Mouse (Mus musculus): Measurements from ENCODE around the gene Cd3eap. TPM values are rescaled to one million over a fixed set of nuclear protein-coding genes. Genes with fewer than 3 reads are reported as not detected.

Gene Cd3eap
- 10 to 100 TPM; 13.1 to 14.6 TPM for total RNA-seq (2023)

DNA sequence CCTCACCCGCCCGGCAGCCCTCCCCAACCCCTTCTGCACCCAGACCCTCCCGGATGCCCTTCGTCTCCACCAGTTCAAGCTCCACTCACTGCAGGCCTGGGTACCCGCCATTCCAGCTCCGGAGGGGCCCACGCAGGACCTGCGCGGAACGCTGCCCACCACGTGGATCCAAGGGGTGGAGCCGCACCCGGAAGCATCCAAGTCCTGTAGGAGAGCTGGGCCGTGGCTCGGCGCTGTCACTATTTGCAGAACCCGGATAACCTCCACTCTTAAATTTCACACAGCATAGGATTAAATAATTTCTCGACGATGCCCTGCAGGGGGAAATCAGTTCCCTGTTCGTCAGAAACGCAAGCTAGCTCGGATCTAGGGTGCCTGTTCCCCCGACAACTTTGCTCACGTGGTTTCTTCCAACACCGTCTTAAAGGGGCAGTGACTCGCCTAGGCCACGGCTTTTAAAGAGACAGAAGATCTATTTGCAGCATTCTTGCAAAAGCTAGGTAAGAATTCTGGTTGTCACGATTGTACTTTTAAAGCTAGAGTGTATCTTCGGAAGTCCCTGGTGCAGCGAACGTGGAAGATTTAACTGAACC is at the start of gene Cd3eap, which contains the start of gene Ppp1r13l:
Gene Cd3eap (minus strand): TSS at position 185 of the 593 bp plus-strand sequence.
Gene Ppp1r13l (plus strand): TSS at position 451 of the 593 bp plus-strand sequence.

DNA sequence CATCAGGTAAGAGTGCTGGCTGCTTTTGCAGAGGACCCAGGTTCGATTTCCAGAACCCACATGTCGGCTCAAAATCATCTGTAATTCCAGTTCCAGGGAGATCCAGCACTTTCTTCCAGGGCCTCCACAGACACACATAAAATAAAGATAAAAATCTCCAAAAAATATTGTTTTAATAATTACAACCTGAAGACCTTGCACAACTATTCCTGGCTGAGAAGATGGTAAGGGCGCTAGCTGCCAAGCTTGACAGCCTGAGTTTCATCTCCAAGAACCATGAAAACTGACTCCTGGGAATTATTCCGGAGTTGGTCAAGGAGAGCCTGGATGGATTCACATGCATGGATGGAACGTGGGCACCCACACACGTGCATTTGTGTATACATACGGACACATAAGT is 45.2 kb upstream of the Cd3eap start, which contains the start of gene Ckm:
Gene Ckm (plus strand): TSS at position 301 of the 400 bp plus-strand sequence.

DNA sequence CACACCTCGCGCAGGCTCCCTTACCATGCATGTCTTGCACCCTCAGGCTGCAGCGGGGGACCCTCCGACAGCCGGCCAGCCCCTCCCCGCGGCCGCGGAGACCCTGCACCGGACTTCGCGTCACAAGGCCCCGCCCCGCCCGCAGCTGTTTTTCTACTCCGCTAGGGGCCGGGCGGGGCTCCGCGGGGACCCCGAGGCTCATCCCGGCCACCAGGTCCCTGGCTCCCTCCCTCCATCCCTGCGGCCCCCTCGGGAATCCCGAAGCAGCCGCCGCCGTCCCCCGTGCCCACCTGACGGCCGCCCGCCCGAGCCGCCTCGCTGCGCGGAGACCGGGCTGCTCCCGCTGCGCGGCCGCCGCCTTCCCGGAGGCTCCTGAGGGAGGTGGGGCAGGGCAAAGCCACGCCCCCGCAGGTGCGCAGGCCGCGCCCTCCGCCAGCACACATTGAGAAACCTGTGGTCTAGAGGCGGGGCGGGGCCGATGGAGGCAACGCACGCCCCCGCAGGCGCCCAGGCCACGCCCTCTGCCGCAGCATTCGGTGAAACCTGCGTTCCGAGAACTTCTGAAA is 44.5 kb upstream of the Cd3eap start, which contains the start of gene Klc3:
Gene Klc3 (minus strand): TSS at position 374 of the 566 bp plus-strand sequence.

DNA sequence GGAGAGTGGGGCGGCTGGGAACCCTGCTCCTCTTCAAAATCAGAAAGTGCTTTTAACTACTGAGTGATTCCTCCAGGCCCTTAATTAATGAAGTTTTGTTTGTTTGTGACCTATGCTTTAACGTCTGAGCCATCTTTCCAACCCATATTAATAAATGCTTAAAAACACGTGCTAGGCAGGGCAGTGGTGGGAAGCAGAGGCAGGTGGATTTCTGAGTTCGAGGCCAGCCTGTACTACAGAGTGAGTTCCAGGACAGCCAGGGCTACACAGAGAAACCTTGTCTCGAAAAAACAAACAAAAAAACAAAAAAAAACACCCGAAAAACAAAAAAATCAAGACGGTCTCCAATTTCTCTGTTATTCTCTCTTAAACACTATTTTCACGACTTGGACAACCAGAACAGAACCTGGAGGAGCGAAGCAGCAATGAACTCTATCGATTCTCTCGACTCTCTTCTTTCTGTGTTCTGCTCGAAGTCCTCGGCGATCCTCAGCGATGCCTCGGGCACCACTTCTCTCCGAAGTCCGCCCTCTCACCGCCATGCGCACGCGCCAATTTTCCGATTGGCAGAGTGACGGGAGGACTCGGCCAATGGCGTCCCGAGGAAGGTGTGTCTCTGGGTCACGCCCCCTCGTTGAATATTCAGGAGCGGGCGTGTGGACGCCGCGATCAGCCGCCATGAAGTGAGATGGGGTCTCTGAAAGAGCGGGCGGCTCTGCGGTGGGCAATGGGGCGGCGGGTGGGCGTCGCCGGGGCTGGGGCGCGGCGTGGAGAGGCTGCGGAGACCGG is 22.3 kb upstream of the Cd3eap start, which contains the start of gene Ercc2:
Gene Ercc2 (plus strand): TSS at position 634 of the 789 bp plus-strand sequence.

DNA sequence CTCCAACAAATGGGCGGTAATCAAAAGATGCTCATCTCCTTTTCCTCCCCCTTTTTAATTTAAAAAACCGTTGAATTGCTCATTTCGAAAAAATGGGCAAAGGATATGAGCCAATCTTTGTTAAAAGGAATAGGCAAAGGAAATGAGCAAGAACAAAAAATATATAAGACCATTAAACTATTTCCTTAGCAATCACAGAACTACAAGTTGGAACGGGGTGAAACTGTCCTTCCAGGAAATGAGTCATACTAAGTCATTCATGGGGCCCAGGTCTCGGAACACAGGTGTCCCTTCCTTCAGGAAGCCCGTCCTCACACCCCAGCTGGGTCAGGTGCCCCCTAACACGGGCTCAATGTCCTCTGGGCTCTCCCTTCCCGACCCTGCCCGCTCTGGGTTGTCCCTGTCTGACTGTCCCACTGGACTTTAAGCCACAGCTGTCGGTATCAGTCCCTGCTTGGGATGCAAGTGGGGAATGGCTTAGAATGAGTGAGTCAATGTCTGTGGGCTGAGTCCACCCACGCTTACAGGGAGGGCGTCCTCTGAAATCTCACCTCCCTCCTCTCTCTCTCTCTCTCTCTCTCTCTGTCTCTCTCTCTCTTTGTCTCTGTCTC is 14.9 kb downstream of the Cd3eap start, which contains the start of gene Ercc1:
Gene Ercc1 (plus strand): TSS at position 542 of the 611 bp plus-strand sequence.

DNA sequence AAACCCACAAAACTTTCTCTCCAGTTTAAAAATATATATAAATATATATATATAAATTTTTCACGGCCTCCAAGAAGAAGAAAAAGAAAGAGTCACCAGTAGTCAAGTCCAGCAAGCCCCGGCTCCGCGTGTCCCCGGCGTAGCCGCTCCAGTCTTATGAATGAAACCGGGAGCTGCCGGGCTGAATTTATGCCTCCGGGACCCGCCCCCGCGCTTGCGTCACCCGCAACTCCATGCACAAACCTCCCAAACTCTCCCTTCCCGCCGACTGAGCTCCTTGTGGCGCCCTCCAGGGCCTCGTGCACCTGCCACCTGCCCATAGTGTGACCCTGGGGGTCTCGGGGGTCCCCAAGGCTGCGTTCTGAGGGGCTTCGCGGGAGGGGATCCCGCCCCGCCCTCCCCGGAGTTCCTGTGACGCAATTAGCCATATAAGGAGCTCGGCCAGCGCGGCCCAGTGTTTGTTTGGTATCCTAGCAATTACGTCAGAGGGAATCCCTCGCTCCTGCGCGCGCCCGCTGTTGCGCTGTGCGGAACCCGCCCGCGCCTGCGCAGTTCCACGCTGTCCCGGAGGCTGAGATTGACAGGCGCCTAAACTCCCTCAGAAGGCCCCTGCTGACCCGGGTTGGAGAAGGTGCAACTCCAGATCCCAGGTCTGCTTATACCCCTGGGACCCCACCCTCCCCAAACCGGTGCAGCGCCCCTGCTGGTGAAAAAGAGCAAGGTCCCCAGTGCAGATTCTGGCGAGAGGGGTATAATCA is 49.2 kb downstream of the Cd3eap start, which contains the start of gene Fosb:
Gene Fosb (minus strand): TSS at position 168 of the 758 bp plus-strand sequence.

Other genes starting within 250 kb of the Cd3eap start
- not detected for gene Gm4969, start 241.1 kb downstream of the Cd3eap start, total RNA-seq (2023)
- 10 to 100 TPM; 25.7 to 28.5 TPM for gene Fbxo46, start 239.6 kb downstream of the Cd3eap start, total RNA-seq (2023)
- gene Qpctl, start 210.2 kb downstream of the Cd3eap start, total RNA-seq (2023) = 10 to 100 TPM; 11.9 to 14.8 TPM
- gene Snrpd2, start 209.8 kb downstream of the Cd3eap start, total RNA-seq (2023) = 10 to 100 TPM; 91.4 to 93.7 TPM
- gene Gipr, start 193.4 kb downstream of the Cd3eap start, total RNA-seq (2023) = not detected
- gene Eml2, start 183.1 kb downstream of the Cd3eap start, total RNA-seq (2023) = 10 to 100 TPM; 15.3 to 17.8 TPM
- gene Gpr4, start 146.9 kb downstream of the Cd3eap start, total RNA-seq (2023) = not detected
- 10 to 100 TPM; 45.0 to 46.4 TPM for gene Opa3, start 131.1 kb downstream of the Cd3eap start, total RNA-seq (2023)
- 100 to 1,000 TPM; 335 to 340 TPM for gene Vasp, start 87.7 kb downstream of the Cd3eap start, total RNA-seq (2023)
- 1 to 10 TPM in 1 of 2 experiments, under 1 TPM in 1; 0.44 to 1.2 TPM for gene Ppm1n, start 79.4 kb downstream of the Cd3eap start, total RNA-seq (2023)
- gene Rtn2, start 76.9 kb downstream of the Cd3eap start, total RNA-seq (2023) = not detected
- gene Fosb, start 49.4 kb downstream of the Cd3eap start, total RNA-seq (2023) = 100 to 1,000 TPM in 1 of 2 experiments, 10 to 100 TPM in 1; 90.5 to 127 TPM
- gene Ercc1, start 14.7 kb downstream of the Cd3eap start, total RNA-seq (2023) = 10 to 100 TPM; 66.3 to 78.5 TPM
- 1 to 10 TPM; 1.1 to 1.6 TPM for gene Ppp1r13l, start 266 bp upstream of the Cd3eap start, total RNA-seq (2023)
- gene Ercc2, start 22.5 kb upstream of the Cd3eap start, total RNA-seq (2023) = 10 to 100 TPM; 75.2 to 85.1 TPM
- 1 to 10 TPM; 3.0 to 4.6 TPM for gene Klc3, start 44.6 kb upstream of the Cd3eap start, total RNA-seq (2023)
- gene Ckm, start 45.3 kb upstream of the Cd3eap start, total RNA-seq (2023) = not detected
- 10 to 100 TPM; 25.0 to 29.2 TPM for gene Mark4, start 99.3 kb upstream of the Cd3eap start, total RNA-seq (2023)
- gene Exoc3l2, start 103.8 kb upstream of the Cd3eap start, total RNA-seq (2023) = not detected
- gene Bloc1s3, start 148.9 kb upstream of the Cd3eap start, total RNA-seq (2023) = 1 to 10 TPM; 4.8 to 5.1 TPM
- gene Trappc6a, start 148.9 kb upstream of the Cd3eap start, total RNA-seq (2023) = 10 to 100 TPM; 19.2 to 22.3 TPM
- under 1 TPM in 1 of 2 experiments, not detected in 1; 0.38 TPM for gene Nkpd1, start 158.4 kb upstream of the Cd3eap start, total RNA-seq (2023)
- gene Ppp1r37, start 203.6 kb upstream of the Cd3eap start, total RNA-seq (2023) = 10 to 100 TPM; 54.3 to 60.4 TPM
- 1 to 10 TPM; 2.5 TPM for gene Zfp296, start 217.8 kb upstream of the Cd3eap start, total RNA-seq (2023)
- gene Gemin7, start 218.1 kb upstream of the Cd3eap start, total RNA-seq (2023) = 10 to 100 TPM; 50.9 to 57.8 TPM
- 10 to 100 TPM; 85.5 to 85.6 TPM for gene Clasrp, start 245.0 kb upstream of the Cd3eap start, total RNA-seq (2023)

All from T-cell, adult 66 days (primary cell).